ENCODE assay signal across 7 mouse cellular contexts in genomic region chr17:21516201-21517129, GRCm38 (mm10). TPM values are rescaled to one million over a fixed set of nuclear protein-coding genes. Genes with fewer than 3 reads are reported as not detected.
DNase-seq lines count a peak whose midpoint lies in the region; ATAC-seq lines count a peak whose summit lies in the region.

No protein-coding gene starts in this region.

- peak; percentile 79 for DNase-seq in adipocyte (ENCODE audit: low spot score)
- DNase-seq in cerebellum, postnatal 36 days, result peak; percentile 41 to 47
- peak; percentile 69 for DNase-seq in gastrocnemius, postnatal 10 days
- DNase-seq in induced T-regulatory cell, adult 2 months (ENCODE audit: low read depth), result peak; percentile 73
- DNase-seq in left cerebral cortex, postnatal 25 days (ENCODE audit: low spot score in 2 of 2), result peak; percentile 67
- DNase-seq in right cerebral cortex, postnatal 4 days, result peak; percentile 59

- peak; percentile 95 for ATAC-seq in megakaryocyte-erythroid progenitor cell, adult 5-6 weeks (replicated peaks; ENCODE audit: low FRiP score, low TSS enrichment, poor library complexity, severe bottlenecking)

- intact Hi-C loops in left cerebral cortex, postnatal 25 days (cut with DNase I), result loop anchor here (1.0 to 5.0 kb wide), 2 partner anchors 244 to 284 kb away; no protein-coding TSS in a partner anchor

RNA-seq across cellular contexts. Expression of gene Zfp52, which starts 18.9 kb away (rescaled TPM):
- total RNA-seq in gastrocnemius, postnatal 10 days (2021), result 1 to 10 TPM; 3.3 to 4.5 TPM
- 1 to 10 TPM; 6.0 to 6.3 TPM for total RNA-seq in left cerebral cortex, postnatal 25 days (2021)
- 9.9 and 12.8 TPM in 2 replicates for total RNA-seq in megakaryocyte-erythroid progenitor cell, adult 5-6 weeks (2014; fragmentation: Nextera tagmentation)
- total RNA-seq in megakaryocyte-erythroid progenitor cell, adult 5-6 weeks (2017), result 16.9 and 29.6 TPM in 2 replicates

RNA-seq across cellular contexts. Expression of gene Zfp53, which starts 27.7 kb away (rescaled TPM):
- total RNA-seq in gastrocnemius, postnatal 10 days (2021), result 1 to 10 TPM; 2.1 to 2.6 TPM
- 1 to 10 TPM; 4.0 to 4.7 TPM for total RNA-seq in left cerebral cortex, postnatal 25 days (2021)
- 2.8 and 6.3 TPM in 2 replicates for total RNA-seq in megakaryocyte-erythroid progenitor cell, adult 5-6 weeks (2014; fragmentation: Nextera tagmentation)
- total RNA-seq in megakaryocyte-erythroid progenitor cell, adult 5-6 weeks (2017), result 3.6 and 6.2 TPM in 2 replicates

RNA-seq across cellular contexts. Expression of gene Zfp948, which starts 50.3 kb away (rescaled TPM):
- 1 to 10 TPM; 4.6 to 6.2 TPM for total RNA-seq in gastrocnemius, postnatal 10 days (2021)
- total RNA-seq in left cerebral cortex, postnatal 25 days (2021), result 10 to 100 TPM; 11.9 to 12.1 TPM
- 2.0 and 3.8 TPM in 2 replicates for total RNA-seq in megakaryocyte-erythroid progenitor cell, adult 5-6 weeks (2014; fragmentation: Nextera tagmentation)
- 1.6 and 4.6 TPM in 2 replicates for total RNA-seq in megakaryocyte-erythroid progenitor cell, adult 5-6 weeks (2017)

Comparison
In these comparisons a context has a peak if more than half of its experiments do, and no peak if none do; other contexts are left out.
1. Peak in every context shown above with its lines: DNase-seq and ATAC-seq.